Mouse (Mus musculus) MEL (cell line): ENCODE results near the gene Nsl1. TPM values are rescaled to one million over a fixed set of nuclear protein-coding genes. Genes with fewer than 3 reads are reported as not detected.

Source experiments
- DNase-seq: peaks from one replicate; pipeline ENCODE4 v3.0.0; 2011; ENCODE audit warnings: low read depth, low spot score
- H3K27ac ChIP-seq: 2 replicates; pipeline ENCODE4 v1.5.1; 2012; ENCODE audit warnings: low read depth, mild to moderate bottlenecking, control low read depth, low read length, moderate library complexity; ENCODE audit not compliant: control insufficient read depth
- H3K27me3 ChIP-seq, 2 experiments: fragments of 150-350 bp in 1 of 2; sonication (generic) in 1 of 2; 2 replicates each; pipeline ENCODE4 v1.6.1; 2012; ENCODE audit warnings: low read length in 2 of 2, mild to moderate bottlenecking in 2 of 2, improper control_type of control experiment in 1 of 2, moderate library complexity in 1 of 2; ENCODE audit not compliant: insufficient read depth in 2 of 2, control insufficient read depth in 1 of 2
- H3K36me3 ChIP-seq, 2 experiments: 2 replicates each; pipeline ENCODE4 v1.6.1; 2012 to 2014; ENCODE audit warnings: low read length in 2 of 2, improper control_type of control experiment in 1 of 2, inconsistent platforms in 1 of 2, mild to moderate bottlenecking in 1 of 2; ENCODE audit not compliant: insufficient read depth in 2 of 2, control insufficient read depth in 1 of 2
- H3K4me1 ChIP-seq, 2 experiments: fragments of 150-350 bp in 1 of 2; sonication (generic) in 1 of 2; 2 replicates each; pipeline ENCODE4 v1.6.1; 2012; ENCODE audit warnings: low read length in 2 of 2, improper control_type of control experiment in 1 of 2, mild to moderate bottlenecking in 1 of 2; ENCODE audit not compliant: insufficient read depth in 2 of 2, control insufficient read depth in 1 of 2
- H3K4me3 ChIP-seq, 2 experiments: fragments of 150-350 bp in 1 of 2; sonication (generic) in 1 of 2; 2 replicates each; pipeline ENCODE4 v1.5.1; 2012; ENCODE audit warnings: low read depth in 2 of 2, low read length in 2 of 2, mild to moderate bottlenecking in 2 of 2, moderate library complexity in 2 of 2, control low read depth in 1 of 2, improper control_type of control experiment in 1 of 2; ENCODE audit not compliant: control insufficient read depth in 1 of 2, insufficient read depth in 1 of 2
- H3K79me2 ChIP-seq: 2 replicates; pipeline ENCODE4 v1.6.1; 2012; ENCODE audit warnings: mild to moderate bottlenecking, low read length, moderate library complexity; ENCODE audit not compliant: control insufficient read depth, poor library complexity, insufficient read depth
- H3K9ac ChIP-seq: 2 replicates; pipeline ENCODE4 v1.6.1; 2012; ENCODE audit warnings: low read depth, mild to moderate bottlenecking, control low read depth, low read length, moderate library complexity; ENCODE audit not compliant: control insufficient read depth, poor library complexity, severe bottlenecking
- H3K9me3 ChIP-seq: fragments of 150-350 bp; sonication (generic); replicated peaks from 2 replicates; pipeline ENCODE4 v1.6.1; 2012; ENCODE audit warnings: mild to moderate bottlenecking, low read length, improper control_type of control experiment, moderate library complexity; ENCODE audit not compliant: insufficient read depth
- CHD2 ChIP-seq: IDR thresholded peaks from 2 replicates; pipeline ENCODE4 v1.6.1; 2011; ENCODE audit warnings: low read length, improper control_type of control experiment
- ELF1 ChIP-seq: IDR thresholded peaks from 2 replicates; pipeline ENCODE4 v1.6.1; 2014; ENCODE audit warnings: low read depth, mild to moderate bottlenecking, inconsistent platforms, low read length, improper control_type of control experiment, moderate library complexity
- EP300 ChIP-seq, 2 experiments: IDR thresholded peaks; 2 replicates each; pipeline ENCODE4 v1.6.1; 2011; ENCODE audit warnings: improper control_type of control experiment in 2 of 2, low read length in 2 of 2, low read depth in 1 of 2, mild to moderate bottlenecking in 1 of 2
- ETS1 ChIP-seq: IDR thresholded peaks from 2 replicates; pipeline ENCODE4 v1.6.1; 2012; ENCODE audit warnings: low read depth, mild to moderate bottlenecking, inconsistent platforms, low read length, improper control_type of control experiment, moderate library complexity
- GATA1 ChIP-seq: IDR thresholded peaks from 2 replicates; pipeline ENCODE4 v1.6.1; 2011; ENCODE audit warnings: low read depth, low read length, improper control_type of control experiment
- JUND ChIP-seq: IDR thresholded peaks from 2 replicates; pipeline ENCODE4 v1.6.1; 2011; ENCODE audit warnings: low read depth, mild to moderate bottlenecking, improper control_type of control experiment, low read length
- KAT2A ChIP-seq: conservative IDR thresholded peaks from 2 replicates; pipeline ENCODE4 v1.6.1; 2012; ENCODE audit warnings: low read depth, low read length, improper control_type of control experiment, inconsistent platforms
- MAX ChIP-seq: IDR thresholded peaks from 2 replicates; pipeline ENCODE4 v1.6.1; 2011; ENCODE audit warnings: low read length, improper control_type of control experiment
- MXI1 ChIP-seq: IDR thresholded peaks from 2 replicates; pipeline ENCODE4 v1.6.1; 2011; ENCODE audit warnings: mild to moderate bottlenecking, low read depth, low read length, improper control_type of control experiment
- MYB ChIP-seq: IDR thresholded peaks from 2 replicates; pipeline ENCODE4 v1.6.1; 2011; ENCODE audit warnings: mild to moderate bottlenecking, low read depth, low read length, improper control_type of control experiment
- MYC ChIP-seq: IDR thresholded peaks from 2 replicates; pipeline ENCODE4 v1.6.1; 2011; ENCODE audit warnings: low read depth, mild to moderate bottlenecking, low read length, improper control_type of control experiment, moderate library complexity
- NRF1 ChIP-seq: IDR thresholded peaks from 2 replicates; pipeline ENCODE4 v1.6.1; 2014; ENCODE audit warnings: low read depth, mild to moderate bottlenecking, inconsistent platforms, low read length, improper control_type of control experiment, moderate library complexity; ENCODE audit not compliant: poor library complexity, insufficient read depth, severe bottlenecking
- POLR2A ChIP-seq, 2 experiments: IDR thresholded peaks; 2 replicates each; pipeline ENCODE4 v1.6.1; 2011 to 2012; ENCODE audit warnings: low read length in 2 of 2, mild to moderate bottlenecking in 2 of 2, control low read depth in 1 of 2, improper control_type of control experiment in 1 of 2, low read depth in 1 of 2, moderate library complexity in 1 of 2; ENCODE audit not compliant: control insufficient read depth in 1 of 2, insufficient read depth in 1 of 2, poor library complexity in 1 of 2
- POLR2AphosphoS2 ChIP-seq: IDR thresholded peaks from 2 replicates; pipeline ENCODE4 v1.6.1; 2011; ENCODE audit warnings: low read length, improper control_type of control experiment
- POLR2AphosphoS5 ChIP-seq: IDR thresholded peaks from 2 replicates; pipeline ENCODE4 v1.6.1; 2012; ENCODE audit warnings: low read depth, borderline replicate concordance, mild to moderate bottlenecking, inconsistent platforms, low read length, moderate library complexity, mixed read lengths
- RCOR1 ChIP-seq: IDR thresholded peaks from 2 replicates; pipeline ENCODE4 v1.6.1; 2012; ENCODE audit warnings: low read depth, mild to moderate bottlenecking, inconsistent platforms, low read length, improper control_type of control experiment
- SIN3A ChIP-seq: IDR thresholded peaks from 2 replicates; pipeline ENCODE4 v1.6.1; 2012; ENCODE audit warnings: low read length, improper control_type of control experiment, inconsistent platforms
- SMC3 ChIP-seq: IDR thresholded peaks from 2 replicates; pipeline ENCODE4 v1.6.1; 2011; ENCODE audit warnings: low read depth, low read length, improper control_type of control experiment
- TAL1 ChIP-seq: IDR thresholded peaks from 2 replicates; pipeline ENCODE4 v1.6.1; 2012; ENCODE audit warnings: mild to moderate bottlenecking, inconsistent platforms, low read length, moderate library complexity, mixed read lengths
- TBP ChIP-seq: IDR thresholded peaks from 2 replicates; pipeline ENCODE4 v1.8.0; 2011; ENCODE audit warnings: low read depth, low read length, improper control_type of control experiment
- TCF12 ChIP-seq: IDR thresholded peaks from 2 replicates; pipeline ENCODE4 v1.6.1; 2014; ENCODE audit warnings: low read depth, mild to moderate bottlenecking, inconsistent platforms, low read length, improper control_type of control experiment, moderate library complexity
- USF1 ChIP-seq: IDR thresholded peaks from 2 replicates; pipeline ENCODE4 v1.6.1; 2014; ENCODE audit warnings: low read depth, mild to moderate bottlenecking, inconsistent platforms, low read length, improper control_type of control experiment, moderate library complexity
- USF2 ChIP-seq, 2 experiments: IDR thresholded peaks; 2 replicates each; pipeline ENCODE4 v1.6.1; 2011 to 2012; ENCODE audit warnings: improper control_type of control experiment in 2 of 2, low read length in 2 of 2, borderline replicate concordance in 1 of 2, inconsistent platforms in 1 of 2, low read depth in 1 of 2, mild to moderate bottlenecking in 1 of 2; ENCODE audit not compliant: insufficient read depth in 1 of 2
- polyA plus RNA-seq, 2 experiments: library from polyadenylated mRNA; stranded (reverse) in 1 of 2; unstranded in 1 of 2; fragments of >175 nt in 1 of 2; fragments of >200 nt in 1 of 2; gene quantifications; 2 replicates each; pipeline versions ENCODE4 v1.2.1 to v1.2.4; 2012; ENCODE audit warnings: low replicate concordance in 2 of 2, low read depth in 1 of 2; ENCODE audit not compliant: insufficient read length in 2 of 2, insufficient read depth in 1 of 2, missing spikeins in 1 of 2
- total RNA-seq: library from RNA; depleted of rRNA; stranded (reverse); fragments of 300-350 nt; gene quantifications from 2 replicates; pipeline ENCODE4 v1.2.3, GENCODE M21; 2012

Nsl1 gene
- total and polyA plus RNA-seq, 3 experiments, result 24.2 to 41.9 TPM; not detected in 1

DNA sequence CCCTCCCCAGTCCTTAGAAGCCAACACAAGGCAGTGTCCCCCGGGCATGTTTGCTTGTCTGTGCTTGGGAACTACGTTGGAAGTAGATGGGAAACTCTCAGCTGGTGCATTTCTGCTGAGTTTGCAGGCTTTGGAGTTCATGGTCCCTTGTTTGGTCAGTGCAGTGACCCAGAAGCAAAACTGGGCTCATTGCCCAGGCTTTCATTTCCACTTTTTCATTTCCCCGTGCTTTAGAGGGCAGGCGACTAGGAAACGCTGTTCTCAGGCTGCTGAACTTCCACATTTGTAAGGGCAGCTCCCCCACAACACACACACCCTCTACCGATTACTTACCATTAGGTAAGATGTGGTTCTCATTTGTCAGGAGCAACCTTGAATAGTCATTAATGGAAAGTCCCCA, 10.2 kb downstream of the Nsl1 start:
- Histone ChIP-seq H3K27me3 (no peaks in the 10 kb centered on the region), H3K36me3 (peaks cover 4 to 41% of the 10 kb centered on the region in 2 experiments; a peak in 3 of 4 replicates), H3K9me3 (no peaks in the 10 kb centered on the region), H3K4me3 (no peak overlapping the region), H3K9ac (no peak overlapping the region), H3K4me1 (peaks cover 4 to 5% of the 10 kb centered on the region in 2 experiments; a peak in 2 of 4 replicates), H3K79me2 (no peaks in the 10 kb centered on the region; the same call in 1 of the 2 replicates), H3K27ac (no peak overlapping the region)
- peak; percentile 43 for DNase-seq
- TF ChIP-seq CHD2 (no peak), POLR2A (IDR thresholded peaks at IDR 0.05; ENCODE audit: control insufficient read depth in 1 of 2, insufficient read depth in 1 of 2, low read depth in 1 of 2, low read length in 2 of 2, poor library complexity in 1 of 2) (no peak), JUND (no peak), POLR2AphosphoS5 (no peak), MYC (no peak), MAX (no peak), TBP (no peak), SMC3 (no peak), MYB (no peak), ELF1 (no peak), TCF12 (no peak), GATA1 (no peak), SIN3A (no peak), RCOR1 (no peak), POLR2AphosphoS2 (no peak), NRF1 (no peak)

DNA sequence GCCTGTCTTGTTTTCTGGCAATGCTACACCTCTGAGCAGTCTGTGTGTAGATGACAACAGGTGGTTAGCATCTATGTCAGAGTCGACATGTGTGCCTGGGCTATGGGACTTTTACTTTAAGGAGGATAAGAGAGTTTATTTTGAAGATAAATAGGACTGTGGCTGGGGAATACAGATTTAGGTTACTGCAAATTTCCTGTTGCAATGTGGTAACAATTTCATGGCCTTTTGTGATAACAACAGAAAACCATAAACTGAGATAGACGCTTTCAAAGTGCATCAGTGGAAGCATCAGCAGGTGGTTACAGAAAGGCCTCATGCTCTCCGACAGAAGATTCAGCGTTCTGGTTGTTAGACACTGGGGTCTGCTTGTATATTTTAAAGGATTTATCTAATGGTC, 10.7 kb downstream of the Nsl1 start:
- H3K4me3 ChIP-seq, result no peak overlapping the region
- no peaks in the 10 kb centered on the region for H3K9me3 ChIP-seq
- H3K27ac ChIP-seq, result no peak overlapping the region
- no peak for DNase-seq
- no peak overlapping the region for H3K9ac ChIP-seq
- H3K79me2 ChIP-seq, result no peaks in the 10 kb centered on the region; the same call in 1 of the 2 replicates
- H3K36me3 ChIP-seq, result peaks cover 4 to 43% of the 10 kb centered on the region in 2 experiments; a peak in 3 of 4 replicates
- no peaks in the 10 kb centered on the region for H3K27me3 ChIP-seq
- peaks cover 4 to 5% of the 10 kb centered on the region in 2 experiments; a peak in 2 of 4 replicates for H3K4me1 ChIP-seq
- TF ChIP-seq SIN3A (peak; percentile 9; the same call in 1 of the 2 replicates), USF2 (IDR thresholded peaks at IDR 0.05; ENCODE audit: borderline replicate concordance in 1 of 2, insufficient read depth in 1 of 2, low read depth in 1 of 2, low read length in 2 of 2) (no peak), RCOR1 (peak; percentile 82; the same call in 1 of the 2 replicates), GATA1 (peak; percentile 54), USF1 (no peak), KAT2A (no peak), EP300 (IDR thresholded peaks at IDR 0.05; ENCODE audit: low read depth in 1 of 2, low read length in 2 of 2) (peak; percentile 52 to 76; a peak in 3 of 4 replicates), MXI1 (peak; percentile 44; the same call in 1 of the 2 replicates), ETS1 (peak; percentile 44; the same call in 1 of the 2 replicates), TAL1 (0 out of 2 replicates have a peak, but pooled peaks have one; percentile 16), TCF12 (peak; percentile 78; the same call in 1 of the 2 replicates)
